Mouse (Mus musculus) heart, postnatal 0 days (tissue): ENCODE results near the gene Shroom2. TPM values are rescaled to one million over a fixed set of nuclear protein-coding genes. Genes with fewer than 3 reads are reported as not detected.
A peak's percentile ranks its signal among the peaks of the same experiment; 100 is the strongest.

Source experiments
- ATAC-seq: fragments of 200-750 bp; cut with Nextera tagmentation; 2 replicates; pipeline ENCODE4 v1.8.0; 2017; ENCODE audit warnings: low read depth, moderate number of reproducible peaks, moderate library complexity; ENCODE audit not compliant: insufficient read depth
- DNase-seq: peaks from one replicate; pipeline ENCODE4 v3.0.0-alpha.2; 2016; ENCODE audit warnings: low spot score
- H3K27ac ChIP-seq: fragments of 300-500 bp; sonication (generic); 2 replicates; pipeline ENCODE4 v1.5.1; 2014; ENCODE audit warnings: low read depth, mild to moderate bottlenecking
- H3K27me3 ChIP-seq: fragments of 300-500 bp; sonication (generic); 2 replicates; pipeline ENCODE4 v1.6.1; 2014; ENCODE audit warnings: low read length, mixed read lengths; ENCODE audit not compliant: control insufficient read depth, insufficient read depth
- H3K36me3 ChIP-seq: fragments of 300-500 bp; sonication (generic); replicated peaks from 2 replicates; pipeline ENCODE4 v1.6.1; 2014; ENCODE audit warnings: low read length, mixed read lengths; ENCODE audit not compliant: control insufficient read depth, insufficient read depth
- H3K4me1 ChIP-seq: fragments of 300-500 bp; sonication (generic); 2 replicates; pipeline ENCODE4 v1.6.1; 2014; ENCODE audit warnings: antibody characterized with exemption; ENCODE audit not compliant: control insufficient read depth, insufficient read depth
- H3K4me2 ChIP-seq: fragments of 300-500 bp; sonication (generic); 2 replicates; pipeline ENCODE4 v1.6.1; 2014; ENCODE audit warnings: low read depth, mild to moderate bottlenecking, low read length, moderate library complexity
- H3K4me3 ChIP-seq: fragments of 300-500 bp; sonication (generic); 2 replicates; pipeline ENCODE4 v1.5.1; 2014; ENCODE audit warnings: low read depth, low read length
- H3K9ac ChIP-seq: fragments of 300-500 bp; sonication (generic); replicated peaks from 2 replicates; pipeline ENCODE4 v1.6.1; 2014; ENCODE audit warnings: low read depth, low read length, mixed read lengths
- H3K9me3 ChIP-seq: fragments of 300-500 bp; sonication (generic); replicated peaks from 2 replicates; pipeline ENCODE4 v1.6.1; 2016; ENCODE audit warnings: low read length; ENCODE audit not compliant: control insufficient read depth
- CTCF ChIP-seq: IDR thresholded peaks from 2 replicates; pipeline ENCODE4 v1.5.1; 2016; ENCODE audit warnings: antibody characterized with exemption, control low read depth, low read depth
- EP300 ChIP-seq: IDR thresholded peaks from 2 replicates; pipeline ENCODE4 v1.6.1; 2016; ENCODE audit warnings: antibody characterized with exemption, low read depth
- WGBS: fragments of 180-500 bp; shearing (Covaris S2); extraction: QIAGEN DNeasy Blood & Tissue Kit; methylation state at CpG from one replicate; pipeline ENCODE4 v1.1.7; 2014; 5-methylcytosine and 5-hydroxymethylcytosine counted together
- polyA plus RNA-seq: library from polyadenylated mRNA; unstranded; fragments of >200 nt; fragmentation: Nextera tagmentation; extraction: Ambion mirVana; gene quantifications from 2 replicates; pipeline ENCODE4 v1.2.1, GENCODE M21; 2015
- total RNA-seq: library from RNA; depleted of rRNA; stranded (reverse); fragments of >200 nt; gene quantifications from 2 replicates; pipeline ENCODE4 v1.2.3, GENCODE M21; 2014; ENCODE audit warnings: low replicate concordance

Shroom2 gene
- total and polyA plus RNA-seq, 2 experiments from 2014 or later, result 2.0 to 13.5 TPM

DNA sequence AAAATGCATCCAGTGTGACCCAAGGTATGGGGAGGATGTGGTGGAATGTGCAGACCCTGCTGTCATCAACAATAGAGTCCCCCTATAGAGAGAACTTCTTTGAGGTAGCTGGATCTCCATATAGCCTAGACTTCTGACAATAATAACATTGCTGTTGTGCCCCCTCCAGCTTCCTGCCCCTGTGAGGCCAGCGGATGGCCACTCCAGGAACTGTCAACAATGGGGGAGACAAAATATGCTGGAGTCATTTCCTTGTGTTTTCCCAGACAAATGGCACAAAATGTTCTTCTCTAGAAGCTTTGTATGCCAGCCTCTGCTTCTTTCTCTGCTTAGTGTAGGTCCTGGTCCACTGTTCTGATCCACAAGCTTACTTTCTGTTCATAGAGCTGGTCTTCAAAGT, 18.9 kb upstream of the Shroom2 start:
- no peak for TF ChIP-seq EP300
- TF ChIP-seq CTCF, result no peak
- Histone ChIP-seq H3K4me3 (no peak overlapping the region), H3K9me3 (no peaks in the 10 kb centered on the region), H3K4me1 (no peaks in the 10 kb centered on the region), H3K27ac (peak overlapping the region; percentile 34; the same call in 1 of the 2 replicates), H3K36me3 (no peaks in the 10 kb centered on the region), H3K9ac (no peak overlapping the region), H3K4me2 (no peak overlapping the region), H3K27me3 (0 out of 2 replicates have a peak, but pooled peaks cover 3% of the 10 kb centered on the region)
- WGBS, result 50% methylated on average over 1 of the region's 1 CpGs
- DNase-seq (no peak), ATAC-seq (no peak)

DNA sequence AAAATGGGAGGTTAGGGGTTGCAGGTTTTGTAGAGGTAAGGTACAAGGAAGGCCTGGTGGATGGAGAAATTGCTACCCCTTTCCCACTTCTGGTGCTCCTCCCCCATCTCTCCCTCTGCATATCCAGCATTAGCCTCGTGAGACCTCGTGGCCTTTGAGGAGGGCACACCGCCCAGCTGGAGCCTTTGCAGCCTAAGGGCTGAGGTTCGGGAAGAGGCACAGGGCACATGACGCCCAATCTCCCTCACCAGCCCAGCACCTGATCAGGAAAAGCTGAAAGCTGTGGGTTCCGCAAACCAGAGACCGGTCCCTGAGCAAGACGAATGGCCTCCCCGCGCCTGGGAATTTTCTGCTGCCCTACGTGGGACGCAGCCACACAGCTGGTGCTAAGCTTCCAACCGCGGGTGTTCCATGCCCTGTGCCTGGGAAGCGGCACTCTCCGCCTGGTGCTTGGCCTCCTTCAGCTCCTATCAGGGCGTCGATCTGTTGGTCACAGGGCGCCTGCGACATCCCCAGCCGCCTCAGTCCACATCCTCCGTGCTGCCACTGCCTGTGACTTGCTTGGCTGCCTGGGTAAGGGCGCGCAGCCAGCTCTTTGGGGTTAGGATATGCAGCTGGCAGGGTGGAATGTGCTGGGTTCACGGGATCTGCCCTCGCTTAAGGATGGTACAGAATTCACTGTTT, 12.6 kb upstream of the Shroom2 start, which contains the start of gene Gpr143:
TSS of gene Gpr143 (plus strand) at position 202 of the 684 bp plus-strand sequence.
- TF ChIP-seq CTCF (no peak), EP300 (no peak)
- Histone ChIP-seq H3K4me2 (peak within 1 kb of the TSS; percentile 58), H3K27ac (no peak within 1 kb of the TSS), H3K9me3 (no peaks in the 10 kb centered on the region), H3K9ac (no peak within 1 kb of the TSS), H3K36me3 (no peaks in the 10 kb centered on the region), H3K27me3 (0 out of 2 replicates have a peak, but pooled peaks cover 6% of the 10 kb centered on the region), H3K4me3 (peak within 1 kb of the TSS; percentile 18), H3K4me1 (no peaks in the 10 kb centered on the region; the same call in 1 of the 2 replicates)
- 17% methylated on average over 25 of the region's 26 CpGs for WGBS
- DNase-seq (no peak), ATAC-seq (no peak)

DNA sequence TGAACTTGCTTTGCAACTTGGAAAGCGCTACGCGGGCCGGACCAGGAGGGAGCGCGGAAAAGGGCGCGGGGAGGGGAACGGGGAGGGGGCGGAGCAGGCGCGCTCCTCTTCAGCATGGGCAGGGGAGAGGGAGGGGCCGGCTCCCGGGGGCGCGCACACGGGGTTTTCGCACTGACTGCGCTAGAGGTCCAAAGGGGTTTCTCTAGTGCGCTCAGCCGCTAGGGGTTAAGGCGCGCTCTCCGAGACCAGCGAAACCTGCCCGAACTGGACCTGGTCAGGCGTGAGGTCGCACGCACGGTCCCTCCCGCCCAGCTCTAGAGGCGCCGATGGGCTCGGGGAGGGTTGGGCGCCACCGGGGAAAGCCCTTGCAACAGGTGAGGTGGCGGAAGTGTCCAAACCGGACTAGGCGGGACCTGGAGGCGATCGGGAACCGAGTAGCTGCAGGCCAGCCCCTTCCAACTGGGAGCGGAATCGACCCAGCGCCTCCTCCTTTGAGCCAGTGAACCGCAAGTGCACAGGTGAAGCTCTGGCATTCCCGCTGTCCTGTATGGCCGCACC, 414 bp upstream of the Shroom2 start:
- peak; percentile 56 for DNase-seq
- Histone ChIP-seq H3K36me3 (no peaks in the 10 kb centered on the region), H3K27ac (peak overlapping the region; percentile 80), H3K4me3 (peak overlapping the region; percentile 75), H3K9me3 (no peaks in the 10 kb centered on the region), H3K9ac (peak overlapping the region; percentile 77), H3K4me1 (no peaks in the 10 kb centered on the region), H3K4me2 (peak overlapping the region; percentile 68), H3K27me3 (no peaks in the 10 kb centered on the region)
- TF ChIP-seq EP300 (no peak), CTCF (no peak)
- 12% methylated on average over 39 of the region's 48 CpGs for WGBS
- ATAC-seq, result peak; percentile 90

DNA sequence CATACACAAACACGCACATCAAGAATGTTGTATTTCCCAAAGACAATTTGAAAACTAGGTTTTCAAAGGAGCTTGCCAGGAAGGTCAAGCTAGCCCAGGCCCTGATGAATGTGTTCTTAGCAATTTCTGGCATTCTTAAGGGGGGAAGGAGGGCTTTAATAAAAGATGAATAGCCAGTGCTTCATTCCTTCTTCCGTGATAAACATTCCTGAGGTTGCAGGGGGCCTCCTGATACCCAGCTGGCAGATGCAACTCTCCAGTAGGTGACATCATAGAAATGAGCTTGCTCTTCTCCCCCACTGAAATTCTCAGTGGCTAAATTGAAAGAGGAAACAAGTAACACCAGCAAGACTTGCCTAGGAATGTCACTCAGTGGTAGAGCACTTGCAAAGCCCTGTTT, 5.1 kb downstream of the Shroom2 start:
- ATAC-seq (no peak), DNase-seq (no peak)
- no peak overlapping the region for H3K9ac ChIP-seq
- H3K4me2 ChIP-seq, result no peak overlapping the region
- H3K27ac ChIP-seq, result no peak overlapping the region
- H3K36me3 ChIP-seq, result no peaks in the 10 kb centered on the region
- 43% methylated on average over 2 of the region's 2 CpGs for whole genome bisulfite sequencing
- no peaks in the 10 kb centered on the region for H3K9me3 ChIP-seq
- TF ChIP-seq EP300 (no peak), CTCF (no peak)
- no peak overlapping the region for H3K4me3 ChIP-seq
- no peaks in the 10 kb centered on the region for H3K4me1 ChIP-seq
- H3K27me3 ChIP-seq, result no peaks in the 10 kb centered on the region

DNA sequence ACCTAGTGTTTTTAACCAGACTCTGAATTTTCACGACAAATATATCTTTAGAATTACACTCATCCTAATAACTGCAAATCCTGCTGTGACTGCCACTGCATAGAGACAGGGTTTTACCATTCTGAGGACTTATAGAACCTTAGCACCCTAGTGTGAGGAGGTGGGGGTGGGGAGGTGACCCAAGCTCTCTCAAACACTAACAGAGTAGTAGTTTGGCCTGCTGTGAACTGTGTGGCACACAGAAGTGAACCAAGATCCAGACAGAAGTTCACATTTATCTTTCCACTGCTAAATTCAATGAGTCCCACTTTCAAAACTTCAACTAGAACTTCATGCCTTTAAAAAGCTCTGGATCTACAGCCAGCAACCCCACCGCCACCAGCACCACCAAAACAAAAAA, 6.4 kb downstream of the Shroom2 start:
- Histone ChIP-seq H3K4me2 (no peak overlapping the region), H3K27ac (no peak overlapping the region), H3K36me3 (no peaks in the 10 kb centered on the region), H3K4me3 (no peak overlapping the region), H3K9me3 (no peaks in the 10 kb centered on the region), H3K4me1 (no peaks in the 10 kb centered on the region), H3K9ac (no peak overlapping the region), H3K27me3 (no peaks in the 10 kb centered on the region)
- TF ChIP-seq EP300 (no peak), CTCF (no peak)
- DNase-seq (no peak), ATAC-seq (no peak)
- WGBS, result 62% methylated on average over 2 of the region's 2 CpGs

DNA sequence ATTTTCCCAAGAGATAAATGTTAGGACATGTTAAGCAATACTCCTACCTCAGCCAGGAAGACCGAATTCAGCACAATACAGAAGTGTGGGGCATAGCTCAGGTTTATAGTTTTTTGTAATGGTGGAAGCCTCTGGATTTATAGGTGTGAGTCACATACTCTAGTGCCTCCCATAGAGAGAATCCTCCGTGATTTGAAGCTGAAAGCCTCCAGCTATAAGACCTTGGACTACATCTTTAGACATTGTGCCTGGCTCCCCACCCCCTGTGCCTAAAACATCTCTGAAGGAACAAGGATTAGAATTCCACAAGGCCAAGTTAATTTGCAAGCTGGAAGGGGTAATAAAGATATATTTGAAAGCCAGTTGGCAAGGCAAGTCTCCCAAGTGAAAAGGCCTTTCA, 6.8 kb downstream of the Shroom2 start:
- H3K27ac ChIP-seq, result no peak overlapping the region
- H3K9me3 ChIP-seq, result no peaks in the 10 kb centered on the region
- 57% methylated on average over 2 of the region's 2 CpGs for WGBS
- no peak overlapping the region for H3K4me3 ChIP-seq
- H3K4me2 ChIP-seq, result no peak overlapping the region
- no peaks in the 10 kb centered on the region for H3K36me3 ChIP-seq
- no peaks in the 10 kb centered on the region for H3K4me1 ChIP-seq
- no peak for ATAC-seq
- DNase-seq, result no peak
- H3K27me3 ChIP-seq, result no peaks in the 10 kb centered on the region
- no peak overlapping the region for H3K9ac ChIP-seq
- TF ChIP-seq CTCF (no peak), EP300 (no peak)
